ENCODE assay signal across 15 mouse cellular contexts in genomic region chr13:90502141-90502540, GRCm38 (mm10).
A peak's percentile ranks its signal among the peaks of the same experiment; 100 is the strongest.
DNase-seq lines count a peak whose midpoint lies in the region; ATAC-seq and TF ChIP-seq lines count a peak whose summit lies in the region.
"Had no signal": no experiment of that assay in that cellular context is flagged by ENCODE, and none has a peak within 500 bp of the region (broad histone marks: within the 10 kb centered on the region; RNA-seq: fewer than 3 reads in every experiment).

No protein-coding gene starts in this region.

- WGBS in kidney, embryonic 15.5 days: 88% methylated on average over 1 of the region's 1 CpGs
- 90% methylated on average over 1 of the region's 1 CpGs for WGBS in forebrain, postnatal 0 days

- H3K4me1 ChIP-seq in kidney, embryonic 15.5 days: 0 out of 2 replicates have a peak, but pooled peaks cover 10% of the 10 kb centered on the region
- no peaks in the 10 kb centered on the region for H3K4me1 ChIP-seq in forebrain, postnatal 0 days (ENCODE audit: insufficient read depth)
- H3K4me1 ChIP-seq: intestine, embryonic 15.5 days; lung, embryonic 15.5 days; neural tube, embryonic 15.5 days had no signal

- no peak overlapping the region for H3K9ac ChIP-seq in kidney, embryonic 15.5 days
- no peak overlapping the region for H3K9ac ChIP-seq in forebrain, postnatal 0 days
- H3K9ac ChIP-seq: embryonic facial prominence, embryonic 15.5 days; intestine, embryonic 15.5 days; lung, embryonic 15.5 days; neural tube, embryonic 15.5 days had no signal

- no peaks in the 10 kb centered on the region for H3K27me3 ChIP-seq in kidney, embryonic 15.5 days
- H3K27me3 ChIP-seq in forebrain, postnatal 0 days (ENCODE audit: insufficient read depth, low read length): no peaks in the 10 kb centered on the region
- H3K27me3 ChIP-seq: embryonic facial prominence, embryonic 15.5 days; intestine, embryonic 15.5 days; lung, embryonic 15.5 days; neural tube, embryonic 15.5 days had no signal

- ATAC-seq in kidney, embryonic 15.5 days (replicated peaks; ENCODE audit: low FRiP score): peak; percentile 91
- ATAC-seq in forebrain, postnatal 0 days: no peak
- ATAC-seq in frontal cortex, adult (ENCODE audit: low TSS enrichment): no peak
- ATAC-seq: intestine, embryonic 15.5 days had no signal

- no peaks in the 10 kb centered on the region for H3K36me3 ChIP-seq in kidney, embryonic 15.5 days
- no peaks in the 10 kb centered on the region for H3K36me3 ChIP-seq in forebrain, postnatal 0 days (ENCODE audit: insufficient read depth)
- H3K36me3 ChIP-seq: embryonic facial prominence, embryonic 15.5 days; intestine, embryonic 15.5 days; lung, embryonic 15.5 days; neural tube, embryonic 15.5 days had no signal

- H3K9me3 ChIP-seq in kidney, embryonic 15.5 days (replicated peaks): no peaks in the 10 kb centered on the region
- H3K9me3 ChIP-seq in forebrain, postnatal 0 days (ENCODE audit: low read length): no peaks in the 10 kb centered on the region
- H3K9me3 ChIP-seq: embryonic facial prominence, embryonic 15.5 days; intestine, embryonic 15.5 days; lung, embryonic 15.5 days; neural tube, embryonic 15.5 days had no signal

- no peak for TF ChIP-seq CTCF in forebrain, postnatal 0 days (IDR thresholded peaks at IDR 0.05; ENCODE audit: low read depth)

- H3K27ac ChIP-seq in kidney, embryonic 15.5 days: peak overlapping the region; percentile 20; the same call in 1 of the 2 replicates
- no peak overlapping the region for H3K27ac ChIP-seq in forebrain, postnatal 0 days (ENCODE audit: low read depth, low read length)
- H3K27ac ChIP-seq: heart, adult 2 months; intestine, embryonic 15.5 days; lung, embryonic 15.5 days; neural tube, embryonic 15.5 days had no signal

- H3K4me3 ChIP-seq in kidney, embryonic 15.5 days (replicated peaks): no peak overlapping the region
- no peak overlapping the region for H3K4me3 ChIP-seq in forebrain, postnatal 0 days (ENCODE audit: low read depth, low read length)
- H3K4me3 ChIP-seq: embryonic facial prominence, embryonic 15.5 days; heart, adult 2 months; intestine, embryonic 15.5 days; lung, embryonic 15.5 days; neural tube, embryonic 15.5 days had no signal

- no peak overlapping the region for H3K4me2 ChIP-seq in kidney, embryonic 15.5 days
- no peak overlapping the region for H3K4me2 ChIP-seq in forebrain, postnatal 0 days (ENCODE audit: low read depth)
- H3K4me2 ChIP-seq: embryonic facial prominence, embryonic 15.5 days; intestine, embryonic 15.5 days; lung, embryonic 15.5 days; neural tube, embryonic 15.5 days had no signal

- peak; percentile 5 to 8 for DNase-seq in cerebellum, postnatal 14 days
- no peak for DNase-seq in cerebellum, adult 9-10 months
- DNase-seq in lung, postnatal 36 days: peak; percentile 5
- DNase-seq in lung, postnatal 4 days: no peak
- no peak for DNase-seq in forebrain, postnatal 0 days
- DNase-seq in thymus, postnatal 10 days (ENCODE audit: low spot score in 2 of 2): no peak
- DNase-seq: heart, adult 2 months; right cerebral cortex, postnatal 14 days; thymus, adult 2 months had no signal

Comparison
In these comparisons a context has a peak if more than half of its experiments do, and no peak if none do; other contexts are left out.
1. DNase-seq: peak in cerebellum, postnatal 14 days (2 of 2) and lung, postnatal 36 days (single experiment); none in cerebellum, adult 9-10 months (single experiment), lung, postnatal 4 days (0 of 2), forebrain, postnatal 0 days (single experiment) and thymus, postnatal 10 days (0 of 2).